Mouse (Mus musculus): Measurements from ENCODE around the gene Ralgps1.

Ralgps1 gene

GRCm38 (mm10) chr2:33320568-33320967, 50.7 kb downstream of the Ralgps1 start:
- no peak for DNase-seq

- no peak for DNase-seq
These were observed 51.4 kb downstream of the Ralgps1 start for GRCm38 (mm10) chr2:33319934-33320333.

GRCm38 (mm10) chr2:33319455-33319854, 51.8 kb downstream of the Ralgps1 start:
- no peak for DNase-seq

GRCm38 (mm10) chr2:33318491-33318964, 52.8 kb downstream of the Ralgps1 start:
- DNase-seq = no peak

GRCm38 (mm10) chr2:33316516-33316915, 54.8 kb downstream of the Ralgps1 start:
- peak; percentile 75 for DNase-seq

GRCm38 (mm10) chr2:33316063-33316405, 55.3 kb downstream of the Ralgps1 start:
- no peak for DNase-seq

GRCm38 (mm10) chr2:33315233-33316062, 55.8 kb downstream of the Ralgps1 start:
- DNase-seq = no peak

GRCm38 (mm10) chr2:33309426-33309825, 61.9 kb downstream of the Ralgps1 start:
- peak; percentile 26 for DNase-seq

- no peak for DNase-seq
These were observed 64.7 kb downstream of the Ralgps1 start for GRCm38 (mm10) chr2:33306565-33306964.

- no peak for DNase-seq
These were observed 67.8 kb downstream of the Ralgps1 start for GRCm38 (mm10) chr2:33303416-33303947.

- no peak for DNase-seq
These were observed 68.5 kb downstream of the Ralgps1 start for GRCm38 (mm10) chr2:33302828-33303227.

- no peak for DNase-seq
These were observed 68.9 kb downstream of the Ralgps1 start for GRCm38 (mm10) chr2:33302405-33302804.

GRCm38 (mm10) chr2:33300371-33301046, 70.8 kb downstream of the Ralgps1 start:
- peak; percentile 35 for DNase-seq

- DNase-seq = no peak
These were observed 72.4 kb downstream of the Ralgps1 start for GRCm38 (mm10) chr2:33298928-33299327.

GRCm38 (mm10) chr2:33295115-33295514, 76.2 kb downstream of the Ralgps1 start:
- no peak for DNase-seq

GRCm38 (mm10) chr2:33292057-33292456, 79.2 kb downstream of the Ralgps1 start:
- no peak for DNase-seq

- no peak for DNase-seq
These were observed 80.8 kb downstream of the Ralgps1 start for GRCm38 (mm10) chr2:33290491-33290890.

GRCm38 (mm10) chr2:33288837-33289236, 82.4 kb downstream of the Ralgps1 start:
- DNase-seq = no peak

- DNase-seq = peak; percentile 30
These were observed 87.6 kb downstream of the Ralgps1 start for GRCm38 (mm10) chr2:33283674-33284073.

- peak; percentile 50 for DNase-seq
These were observed 88.4 kb downstream of the Ralgps1 start for GRCm38 (mm10) chr2:33282877-33283276.

GRCm38 (mm10) chr2:33281807-33282206, 89.5 kb downstream of the Ralgps1 start:
- DNase-seq = no peak

- no peak for DNase-seq
These were observed 90.8 kb downstream of the Ralgps1 start for GRCm38 (mm10) chr2:33280525-33280924.

GRCm38 (mm10) chr2:33279758-33280157, 91.5 kb downstream of the Ralgps1 start:
- no peak for DNase-seq

Measured in kidney, adult 11 months (tissue).